Mouse (Mus musculus) lung, embryonic 14.5 days (tissue): ENCODE results near the gene Casc1. TPM values are rescaled to one million over a fixed set of nuclear protein-coding genes. Genes with fewer than 3 reads are reported as not detected.

Experiments used
- ATAC-seq: fragments of 200-750 bp; cut with Nextera tagmentation; 2 replicates; pipeline ENCODE4 v1.8.0; 2017; ENCODE audit warnings: mild to moderate bottlenecking, moderate TSS enrichment, moderate library complexity; ENCODE audit not compliant: insufficient read depth
- DNase-seq: peaks from one replicate; pipeline ENCODE4 v3.0.0-alpha.2; 2015
- H3K27ac ChIP-seq: fragments of 300-500 bp; sonication (generic); 2 replicates; pipeline ENCODE4 v1.5.1; 2014; ENCODE audit warnings: low read depth, mild to moderate bottlenecking, moderate library complexity
- H3K27me3 ChIP-seq: fragments of 300-500 bp; sonication (generic); 2 replicates; pipeline ENCODE4 v1.6.1; 2014; ENCODE audit warnings: low read length, control low read depth; ENCODE audit not compliant: insufficient read depth
- H3K36me3 ChIP-seq: fragments of 300-500 bp; sonication (generic); 2 replicates; pipeline ENCODE4 v1.6.1; 2014; ENCODE audit warnings: control low read depth; ENCODE audit not compliant: insufficient read depth
- H3K4me1 ChIP-seq: fragments of 300-500 bp; sonication (generic); 2 replicates; pipeline ENCODE4 v1.6.1; 2014; ENCODE audit warnings: antibody characterized with exemption, control low read depth; ENCODE audit not compliant: insufficient read depth
- H3K4me2 ChIP-seq: fragments of 300-500 bp; sonication (generic); 2 replicates; pipeline ENCODE4 v1.6.1; 2014; ENCODE audit warnings: mild to moderate bottlenecking
- H3K4me3 ChIP-seq: fragments of 300-500 bp; sonication (generic); 2 replicates; pipeline ENCODE4 v1.5.1; 2014; ENCODE audit warnings: low read depth, low read length
- H3K9ac ChIP-seq: fragments of 300-500 bp; sonication (generic); 2 replicates; pipeline ENCODE4 v1.6.1; 2014
- H3K9me3 ChIP-seq: fragments of 300-500 bp; sonication (generic); 2 replicates; pipeline ENCODE4 v1.6.1; 2016; ENCODE audit warnings: low read depth, low read length, control low read depth
- CTCF ChIP-seq: IDR thresholded peaks from 2 replicates; pipeline ENCODE4 v1.5.1; 2016; ENCODE audit warnings: antibody characterized with exemption, low read depth
- WGBS: fragments of 180-500 bp; shearing (Covaris S2); extraction: QIAGEN DNeasy Blood & Tissue Kit; methylation state at CpG from one replicate; pipeline ENCODE4 v1.1.7; 2014; 5-methylcytosine and 5-hydroxymethylcytosine counted together
- polyA plus RNA-seq: library from polyadenylated mRNA; unstranded; fragments of >200 nt; fragmentation: Nextera tagmentation; extraction: Ambion mirVana; gene quantifications from 2 replicates; pipeline ENCODE4 v1.2.1, GENCODE M21; 2014

The Casc1 gene
- polyA plus RNA-seq: 0.50 and 0.77 TPM in 2 replicates

GRCm38 (mm10) chr6:145210816-145211338, at the start of gene Casc1, which contains the start of gene Etfrf1:
TSS of gene Casc1 (minus strand) at chr6:145211005.
TSS of gene Etfrf1 (plus strand) at chr6:145211134.
- Histone ChIP-seq H3K27ac (peak within 1 kb of the TSS; percentile 98), H3K4me2 (peak within 1 kb of the TSS; percentile 68), H3K4me3 (peak within 1 kb of the TSS; percentile 72), H3K4me1 (peaks cover 10% of the 10 kb centered on the region), H3K9ac (peak within 1 kb of the TSS; percentile 88), H3K27me3 (no peaks in the 10 kb centered on the region), H3K9me3 (no peaks in the 10 kb centered on the region), H3K36me3 (peaks cover 5% of the 10 kb centered on the region; the same call in 1 of the 2 replicates)
- DNase-seq (peak; percentile 100), ATAC-seq (peak; percentile 100)
- under 1% methylated on average over 36 of the region's 36 CpGs for WGBS
- TF ChIP-seq CTCF: no peak

GRCm38 (mm10) chr6:145256701-145257073, 45.9 kb upstream of the Casc1 start:
- no peaks in the 10 kb centered on the region for H3K27me3 ChIP-seq
- no peak overlapping the region for H3K9ac ChIP-seq
- H3K4me2 ChIP-seq: no peak overlapping the region
- no peaks in the 10 kb centered on the region for H3K9me3 ChIP-seq
- 7% methylated on average over 2 of the region's 2 CpGs for WGBS
- TF ChIP-seq CTCF: no peak
- ATAC-seq: 0 out of 2 replicates have a peak, but pooled peaks have one; percentile 19
- no peak for DNase-seq
- no peak overlapping the region for H3K4me3 ChIP-seq
- H3K4me1 ChIP-seq: no peaks in the 10 kb centered on the region
- H3K27ac ChIP-seq: peak overlapping the region; percentile 31; the same call in 1 of the 2 replicates
- no peaks in the 10 kb centered on the region for H3K36me3 ChIP-seq

GRCm38 (mm10) chr6:145255952-145256700, 45.3 kb upstream of the Casc1 start:
- Histone ChIP-seq H3K4me1 (no peaks in the 10 kb centered on the region), H3K9ac (no peak overlapping the region), H3K9me3 (no peaks in the 10 kb centered on the region), H3K27ac (peak overlapping the region; percentile 31), H3K4me2 (no peak overlapping the region), H3K4me3 (no peak overlapping the region), H3K36me3 (no peaks in the 10 kb centered on the region), H3K27me3 (no peaks in the 10 kb centered on the region)
- ATAC-seq (peak; percentile 54), DNase-seq (peak; percentile 48)
- peak; percentile 55 for TF ChIP-seq CTCF
- 53% methylated on average over 13 of the region's 13 CpGs for WGBS

- no peak for TF ChIP-seq CTCF
- Histone ChIP-seq H3K36me3 (peaks cover 8% of the 10 kb centered on the region; the same call in 1 of the 2 replicates), H3K9ac (peak overlapping the region; percentile 94), H3K27me3 (no peaks in the 10 kb centered on the region), H3K4me2 (peak overlapping the region; percentile 86), H3K4me3 (peak overlapping the region; percentile 95), H3K4me1 (no peaks in the 10 kb centered on the region), H3K9me3 (no peaks in the 10 kb centered on the region), H3K27ac (peak overlapping the region; percentile 84)
- peak; percentile 17; the same call in 1 of the 2 replicates for ATAC-seq
- peak; percentile 37 for DNase-seq
- WGBS: 9% methylated on average over 16 of the region's 16 CpGs
Observed at GRCm38 (mm10) chr6:145250820-145251219, 40.0 kb upstream of the Casc1 start.

GRCm38 (mm10) chr6:145250185-145250791, 39.5 kb upstream of the Casc1 start, which contains the start of gene Kras:
TSS of gene Kras (minus strand) at chr6:145250239.
- no peaks in the 10 kb centered on the region for H3K4me1 ChIP-seq
- peak within 1 kb of the TSS; percentile 86 for H3K4me2 ChIP-seq
- ATAC-seq (peak; percentile 96), DNase-seq (peak; percentile 97)
- H3K9me3 ChIP-seq: no peaks in the 10 kb centered on the region
- peak within 1 kb of the TSS; percentile 95 for H3K4me3 ChIP-seq
- no peaks in the 10 kb centered on the region for H3K27me3 ChIP-seq
- peaks cover 13% of the 10 kb centered on the region; the same call in 1 of the 2 replicates for H3K36me3 ChIP-seq
- TF ChIP-seq CTCF: no peak
- H3K27ac ChIP-seq: peak within 1 kb of the TSS; percentile 84
- peak within 1 kb of the TSS; percentile 94 for H3K9ac ChIP-seq
- WGBS: 0% methylated on average over 68 of the region's 83 CpGs

- H3K9me3 ChIP-seq: no peaks in the 10 kb centered on the region
- H3K4me2 ChIP-seq: peak overlapping the region; percentile 86
- peak overlapping the region; percentile 95 for H3K4me3 ChIP-seq
- DNase-seq: peak; percentile 57
- H3K27ac ChIP-seq: peak overlapping the region; percentile 84
- peak overlapping the region; percentile 94 for H3K9ac ChIP-seq
- no peaks in the 10 kb centered on the region for H3K4me1 ChIP-seq
- H3K36me3 ChIP-seq: peaks cover 17% of the 10 kb centered on the region
- WGBS: under 1% methylated on average over 89 of the region's 124 CpGs
- H3K27me3 ChIP-seq: no peaks in the 10 kb centered on the region
- TF ChIP-seq CTCF: no peak
- ATAC-seq: peak; percentile 63
Observed at GRCm38 (mm10) chr6:145249291-145250184, 38.7 kb upstream of the Casc1 start.
